Mouse (Mus musculus) mature B cell (primary cell): Measurements from ENCODE around the gene Slc22a15.

Experiments used
- in situ Hi-C: fragments of 300-500 bp; cut with MboI; formaldehyde crosslinking; loops from 2 replicates; pipeline ENCODE4 v1.14.3; 2019

Gene Slc22a15

GRCm38 (mm10) chr3:101923843-101924740 lies at the start of gene Slc22a15:
Gene Slc22a15 (minus strand): TSS chr3:101924453.
- in situ Hi-C loops, result no loop called here

GRCm38 (mm10) chr3:101966825-101967558 lies 42.7 kb upstream of the Slc22a15 start:
- in situ Hi-C loops, result no loop called here

- in situ Hi-C loops, result no loop called here
Observed at GRCm38 (mm10) chr3:101964352-101964751, 40.1 kb upstream of the Slc22a15 start.

GRCm38 (mm10) chr3:101963501-101963900 lies 39.2 kb upstream of the Slc22a15 start:
- in situ Hi-C loops, result no loop called here

- in situ Hi-C loops, result no loop called here
Observed at GRCm38 (mm10) chr3:101961146-101961835, 37.0 kb upstream of the Slc22a15 start.

GRCm38 (mm10) chr3:101958047-101958446 lies 33.8 kb upstream of the Slc22a15 start:
- in situ Hi-C loops, result no loop called here

- in situ Hi-C loops, result no loop called here
Observed at GRCm38 (mm10) chr3:101953506-101953905, 29.3 kb upstream of the Slc22a15 start.

- in situ Hi-C loops, result no loop called here
Observed at GRCm38 (mm10) chr3:101952577-101952976, 28.3 kb upstream of the Slc22a15 start.

- in situ Hi-C loops, result no loop called here
Observed at GRCm38 (mm10) chr3:101948572-101948971, 24.3 kb upstream of the Slc22a15 start.

GRCm38 (mm10) chr3:101947250-101947649 lies 23.0 kb upstream of the Slc22a15 start:
- in situ Hi-C loops, result no loop called here

GRCm38 (mm10) chr3:101945257-101945656 lies 21.0 kb upstream of the Slc22a15 start:
- in situ Hi-C loops, result no loop called here

- in situ Hi-C loops, result no loop called here
Observed at GRCm38 (mm10) chr3:101940418-101940817, 16.2 kb upstream of the Slc22a15 start.

- in situ Hi-C loops, result no loop called here
Observed at GRCm38 (mm10) chr3:101939865-101940264, 15.6 kb upstream of the Slc22a15 start.

GRCm38 (mm10) chr3:101939152-101939551 lies 14.9 kb upstream of the Slc22a15 start:
- in situ Hi-C loops, result no loop called here

- in situ Hi-C loops, result no loop called here
Observed at GRCm38 (mm10) chr3:101936369-101936768, 12.1 kb upstream of the Slc22a15 start.

GRCm38 (mm10) chr3:101933820-101934219 lies 9.6 kb upstream of the Slc22a15 start:
- in situ Hi-C loops, result no loop called here

- in situ Hi-C loops, result no loop called here
Observed at GRCm38 (mm10) chr3:101929105-101929876, 5.0 kb upstream of the Slc22a15 start.

GRCm38 (mm10) chr3:101926636-101927035 lies 2.4 kb upstream of the Slc22a15 start:
- in situ Hi-C loops, result no loop called here

GRCm38 (mm10) chr3:101925663-101926062 lies 1.4 kb upstream of the Slc22a15 start:
- in situ Hi-C loops, result no loop called here

- in situ Hi-C loops, result no loop called here
Observed at GRCm38 (mm10) chr3:101922366-101922765, 1.9 kb downstream of the Slc22a15 start.

- in situ Hi-C loops, result no loop called here
Observed at GRCm38 (mm10) chr3:101918526-101918925, 5.7 kb downstream of the Slc22a15 start.
